Mouse (Mus musculus) brain, embryonic 14.5 days (tissue): ENCODE data around the gene Cd59a.

Source experiments
- CTCF ChIP-seq: fragments of 200-500 bp; IDR thresholded peaks from 2 replicates; pipeline ENCODE4 v1.5.1; 2012; ENCODE audit warnings: inconsistent platforms, mild to moderate bottlenecking, moderate library complexity, borderline replicate concordance; ENCODE audit not compliant: insufficient read depth, insufficient read length; ENCODE audit errors: extremely low read depth
- POLR2A ChIP-seq: fragments of 200-500 bp; IDR thresholded peaks from 2 replicates; pipeline ENCODE4 v1.6.1; 2012; ENCODE audit warnings: mild to moderate bottlenecking, inconsistent platforms, borderline replicate concordance; ENCODE audit not compliant: poor library complexity, insufficient read depth, insufficient read length, severe bottlenecking; ENCODE audit errors: extremely low read depth

DNA sequence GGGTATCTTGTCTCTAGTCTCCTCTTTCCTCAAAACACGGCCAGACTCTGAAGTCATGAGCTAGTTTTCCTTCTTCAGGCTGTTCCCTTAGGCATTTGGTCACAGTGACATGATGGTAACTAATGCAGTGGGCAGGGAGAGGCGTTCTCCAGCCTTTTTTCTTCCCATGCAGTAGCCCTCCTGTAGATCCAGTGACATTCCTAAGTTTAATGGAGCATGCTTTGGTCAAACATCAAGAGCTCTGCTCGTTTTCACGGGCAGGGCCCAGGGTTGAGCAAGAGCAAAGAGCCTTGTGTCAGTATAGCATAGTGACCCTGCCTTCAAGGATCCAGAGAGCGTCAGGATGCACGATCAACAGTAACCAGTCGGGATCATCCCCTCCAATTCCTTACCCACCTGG, 67.8 kb downstream of the Cd59a start:
- TF ChIP-seq CTCF = no peak
- TF ChIP-seq POLR2A = no peak
